Mouse (Mus musculus) ovary, adult 10 weeks (tissue): Measurements from ENCODE around the gene Exoc7. TPM values are rescaled to one million over a fixed set of nuclear protein-coding genes. Genes with fewer than 3 reads are reported as not detected.

Source experiments
- polyA plus RNA-seq: library from polyadenylated mRNA; stranded (reverse); fragments of 350-450 nt; fragmentation: Illumina TruSeq; extraction: RNeasy Lipid Tissue Mini Kit (QIAGEN cat#74804); gene quantifications from one replicate; pipeline ENCODE4 v1.2.3, GENCODE M21; 2014

Gene Exoc7
- polyA plus RNA-seq, result 5.8 TPM

DNA sequence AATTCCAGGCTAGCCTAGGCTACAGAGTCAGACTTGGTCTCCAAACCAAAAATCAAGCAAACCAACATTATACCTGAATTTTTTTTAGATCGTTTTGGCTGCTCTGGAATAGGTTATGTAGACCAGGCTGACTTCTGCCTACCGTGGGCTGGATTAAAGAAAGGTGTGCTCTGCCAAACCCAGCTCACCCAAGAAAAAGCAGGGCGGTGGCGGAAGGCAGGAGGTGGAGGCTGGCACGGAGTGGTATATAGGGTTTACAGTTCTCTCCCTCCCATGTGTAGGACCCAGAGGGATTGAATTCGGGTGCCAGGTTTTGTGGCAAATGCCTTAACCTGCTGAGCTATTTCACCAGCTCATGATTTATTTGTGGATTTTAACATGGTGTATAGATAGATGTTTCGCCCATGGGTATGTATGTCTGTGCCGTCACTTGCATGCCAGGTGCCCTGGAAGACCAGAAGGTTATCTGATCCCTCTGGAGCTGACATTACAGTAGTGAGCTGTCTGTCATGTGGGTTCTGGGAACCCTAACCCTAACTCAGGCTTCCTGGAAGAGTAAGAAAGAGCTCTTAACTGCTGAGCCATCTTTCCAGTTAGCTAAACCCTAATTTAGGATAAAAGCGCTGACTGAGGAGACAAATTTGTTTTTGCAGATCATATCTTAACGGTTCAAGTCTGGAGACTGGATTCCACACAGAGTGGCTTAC lies at the start of gene Exoc7:
Gene Exoc7, minus strand, starts transcription at position 215 of the 707 bp plus-strand sequence.

DNA sequence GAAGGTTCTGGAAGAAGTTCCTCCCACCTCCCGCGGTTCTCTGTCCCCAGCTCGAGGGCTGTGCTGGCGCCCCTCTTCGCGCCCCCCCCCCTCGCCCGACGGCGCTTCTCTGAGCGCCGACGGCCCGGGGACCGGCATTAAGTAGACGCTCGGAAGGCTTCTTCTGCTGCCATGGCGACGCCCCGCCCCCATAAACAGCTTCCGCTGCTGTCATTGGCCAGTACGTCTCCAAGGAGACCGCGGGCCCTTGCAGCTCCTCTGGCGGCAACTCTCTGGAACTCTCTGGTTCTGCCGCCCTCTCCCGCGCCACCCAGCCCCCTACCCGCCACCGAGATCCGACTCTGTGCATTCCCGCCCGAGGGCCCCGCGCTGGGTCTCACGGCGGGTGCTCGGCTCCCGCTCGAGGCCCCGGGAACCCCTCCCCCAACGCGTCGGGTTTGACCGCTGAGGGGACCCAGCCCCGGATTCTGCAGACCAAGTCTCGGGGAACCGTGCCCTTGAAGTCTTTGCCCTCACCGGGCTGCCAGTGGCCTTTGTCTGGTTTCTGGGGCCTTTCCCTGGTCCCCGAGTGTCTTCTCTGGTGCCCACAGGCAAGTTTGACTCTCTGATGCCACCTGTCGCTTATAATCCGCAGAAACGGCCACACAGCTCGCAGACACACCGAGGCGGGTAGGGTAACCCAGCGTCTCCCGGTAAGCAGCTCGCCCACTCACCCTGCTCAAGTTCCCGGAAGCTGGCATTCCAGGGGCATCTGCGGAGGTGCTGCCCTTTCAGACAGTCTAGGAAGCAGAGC lies 28.4 kb upstream of the Exoc7 start, which contains the start of gene Foxj1:
Gene Foxj1, minus strand, starts transcription at position 156 of the 793 bp plus-strand sequence.

DNA sequence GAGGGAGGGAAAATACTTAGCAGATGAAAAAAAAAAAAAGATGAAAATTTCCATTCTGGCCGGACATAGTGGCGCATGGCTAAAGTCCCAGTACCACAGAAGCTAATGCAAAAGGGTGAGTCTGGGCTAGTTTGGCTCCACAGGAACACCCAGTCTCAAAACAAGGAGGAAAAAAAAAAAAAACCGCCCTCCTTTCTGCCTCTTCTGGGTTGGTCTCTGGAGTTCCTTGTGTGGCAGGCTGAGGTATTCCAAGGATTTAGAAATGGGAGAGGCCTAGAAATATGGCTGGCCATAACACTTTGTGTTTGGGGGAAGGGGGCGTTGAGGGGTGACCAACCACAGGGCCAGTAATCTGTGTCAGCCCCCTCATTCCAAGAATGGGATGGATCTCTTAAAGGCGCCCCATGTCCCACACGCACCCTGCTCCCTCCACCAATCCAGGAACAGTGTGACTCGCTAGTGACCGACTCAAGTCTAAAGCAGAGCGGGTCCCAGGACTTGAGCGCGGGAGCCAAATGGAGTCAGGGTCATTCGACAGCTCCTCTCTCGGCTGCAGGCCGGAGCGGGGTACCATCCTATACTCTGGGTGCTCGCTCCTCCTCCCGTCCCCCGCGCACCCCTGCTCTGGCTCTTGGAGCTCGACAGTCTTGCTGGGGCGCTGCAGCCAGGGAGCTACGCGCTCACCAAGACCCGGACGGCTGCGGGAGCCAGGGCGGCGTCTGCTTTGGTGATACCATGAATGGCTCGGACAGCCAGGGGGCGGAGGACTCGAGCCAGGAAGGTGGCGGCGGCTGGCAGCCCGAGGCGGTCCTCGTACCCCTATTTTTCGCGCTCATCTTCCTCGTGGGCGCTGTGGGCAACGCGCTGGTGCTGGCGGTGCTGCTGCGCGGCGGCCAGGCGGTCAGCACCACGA lies 26.0 kb downstream of the Exoc7 start, which contains the start of gene Galr2:
Gene Galr2, plus strand, starts transcription at position 189 of the 913 bp plus-strand sequence.

DNA sequence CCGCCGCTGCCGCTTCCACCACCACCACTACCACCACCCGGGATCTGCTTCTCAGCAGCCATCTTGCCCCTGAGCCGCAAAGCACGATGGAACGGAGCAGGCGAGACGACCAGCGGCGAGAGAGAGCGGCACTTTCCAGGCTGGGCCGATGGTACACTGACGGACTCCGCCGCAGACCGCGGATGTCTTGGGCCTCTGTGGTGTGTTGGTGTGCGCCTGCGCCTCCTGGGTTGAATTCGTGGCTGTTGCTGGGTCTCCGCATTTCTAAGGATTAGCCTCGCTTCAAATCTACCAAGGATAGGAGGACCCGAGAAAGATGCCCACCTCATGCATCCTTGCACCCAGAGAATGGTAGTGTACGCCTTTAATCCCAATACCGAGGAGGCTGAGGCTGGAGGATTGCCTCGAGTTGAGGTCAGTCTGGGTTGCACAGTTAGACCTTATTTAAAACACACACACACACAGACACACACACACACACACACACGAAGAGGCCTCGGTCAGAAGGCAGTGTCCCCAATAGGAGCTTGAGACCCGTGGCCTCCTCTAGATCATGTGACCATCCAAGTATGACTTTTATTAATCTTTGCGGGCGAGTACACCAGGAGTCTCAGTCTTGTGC lies 32.9 kb downstream of the Exoc7 start, which contains the start of gene Srp68:
Gene Srp68, minus strand, starts transcription at position 173 of the 622 bp plus-strand sequence.

Other genes starting within 250 kb of the Exoc7 start
- 0.23 TPM for gene Unc13d, start 229.3 kb downstream of the Exoc7 start, polyA plus RNA-seq
- gene Wbp2, start 220.2 kb downstream of the Exoc7 start, polyA plus RNA-seq, result 15.5 TPM
- not detected for gene Trim47, start 180.0 kb downstream of the Exoc7 start, polyA plus RNA-seq
- 4.9 TPM for gene Trim65, start 176.1 kb downstream of the Exoc7 start, polyA plus RNA-seq
- gene Mrpl38, start 168.4 kb downstream of the Exoc7 start, polyA plus RNA-seq, result 1.3 TPM
- 14.4 TPM for gene Fbf1, start 139.1 kb downstream of the Exoc7 start, polyA plus RNA-seq
- gene Ten1, start 108.4 kb downstream of the Exoc7 start, polyA plus RNA-seq, result 1.7 TPM
- 40.9 TPM for gene Acox1, start 108.2 kb downstream of the Exoc7 start, polyA plus RNA-seq
- gene Evpl, start 69.2 kb downstream of the Exoc7 start, polyA plus RNA-seq, result not detected
- 10.1 TPM for gene Srp68, start 33.0 kb downstream of the Exoc7 start, polyA plus RNA-seq
- not detected for gene Galr2, start 26.3 kb downstream of the Exoc7 start, polyA plus RNA-seq
- gene Foxj1, start 28.2 kb upstream of the Exoc7 start, polyA plus RNA-seq, result 0.23 TPM
- gene Rnf157, start 105.8 kb upstream of the Exoc7 start, polyA plus RNA-seq, result 0.88 TPM
- 7.1 TPM for gene Ubald2, start 126.9 kb upstream of the Exoc7 start, polyA plus RNA-seq
- gene Qrich2, start 159.0 kb upstream of the Exoc7 start, polyA plus RNA-seq, result not detected
- gene Prpsap1, start 187.0 kb upstream of the Exoc7 start, polyA plus RNA-seq, result 33.9 TPM
- 0.51 TPM for gene Sphk1, start 223.7 kb upstream of the Exoc7 start, polyA plus RNA-seq